Mouse (Mus musculus): Measurements from ENCODE around the gene Tcta.

- no peak for TF ChIP-seq EP300 (IDR thresholded peaks at IDR 0.05; ENCODE audit: low read depth)
- TF ChIP-seq CTCF (IDR thresholded peaks at IDR 0.05; ENCODE audit: low read depth): no peak
Observed at GRCm38 (mm10) chr9:108290773-108291172, 15.2 kb downstream of the Tcta start.

Measured in heart, postnatal 0 days (tissue).